Mouse (Mus musculus) MEL (cell line): ENCODE measurements around the gene Gm11938.

ENCODE experiments used
- CTCF ChIP-seq, 3 experiments: IDR thresholded peaks in 2 of 3; conservative IDR thresholded peaks in 1 of 3; 2 replicates each; pipeline ENCODE4 v1.5.1; 2011 to 2012; ENCODE audit warnings: low read length in 3 of 3, low read depth in 2 of 3, mild to moderate bottlenecking in 2 of 3, improper control_type of control experiment in 1 of 3, inconsistent platforms in 1 of 3, mixed read lengths in 1 of 3, moderate library complexity in 1 of 3; ENCODE audit not compliant: control insufficient read depth in 1 of 3, insufficient read depth in 1 of 3, poor library complexity in 1 of 3, severe bottlenecking in 1 of 3
- ELF1 ChIP-seq: IDR thresholded peaks from 2 replicates; pipeline ENCODE4 v1.6.1; 2014; ENCODE audit warnings: low read depth, mild to moderate bottlenecking, inconsistent platforms, low read length, improper control_type of control experiment, moderate library complexity
- EP300 ChIP-seq, 2 experiments: IDR thresholded peaks; 2 replicates each; pipeline ENCODE4 v1.6.1; 2011; ENCODE audit warnings: improper control_type of control experiment in 2 of 2, low read length in 2 of 2, low read depth in 1 of 2, mild to moderate bottlenecking in 1 of 2
- MAX ChIP-seq: IDR thresholded peaks from 2 replicates; pipeline ENCODE4 v1.6.1; 2011; ENCODE audit warnings: low read length, improper control_type of control experiment
- MXI1 ChIP-seq: IDR thresholded peaks from 2 replicates; pipeline ENCODE4 v1.6.1; 2011; ENCODE audit warnings: mild to moderate bottlenecking, low read depth, low read length, improper control_type of control experiment
- MYC ChIP-seq: IDR thresholded peaks from 2 replicates; pipeline ENCODE4 v1.6.1; 2011; ENCODE audit warnings: low read depth, mild to moderate bottlenecking, low read length, improper control_type of control experiment, moderate library complexity
- POLR2A ChIP-seq, 2 experiments: IDR thresholded peaks; 2 replicates each; pipeline ENCODE4 v1.6.1; 2011 to 2012; ENCODE audit warnings: low read length in 2 of 2, mild to moderate bottlenecking in 2 of 2, control low read depth in 1 of 2, improper control_type of control experiment in 1 of 2, low read depth in 1 of 2, moderate library complexity in 1 of 2; ENCODE audit not compliant: control insufficient read depth in 1 of 2, insufficient read depth in 1 of 2, poor library complexity in 1 of 2
- POLR2AphosphoS2 ChIP-seq: IDR thresholded peaks from 2 replicates; pipeline ENCODE4 v1.6.1; 2011; ENCODE audit warnings: low read length, improper control_type of control experiment
- SMC3 ChIP-seq: IDR thresholded peaks from 2 replicates; pipeline ENCODE4 v1.6.1; 2011; ENCODE audit warnings: low read depth, low read length, improper control_type of control experiment
- TBP ChIP-seq: IDR thresholded peaks from 2 replicates; pipeline ENCODE4 v1.8.0; 2011; ENCODE audit warnings: low read depth, low read length, improper control_type of control experiment
- ZKSCAN1 ChIP-seq: IDR thresholded peaks from 2 replicates; pipeline ENCODE4 v1.6.1; 2012; ENCODE audit warnings: low read depth, mild to moderate bottlenecking, inconsistent platforms, low read length, improper control_type of control experiment, moderate library complexity

- no peak for TF ChIP-seq POLR2A (IDR thresholded peaks at IDR 0.05; ENCODE audit: control insufficient read depth in 1 of 2, insufficient read depth in 1 of 2, low read depth in 1 of 2, low read length in 2 of 2, poor library complexity in 1 of 2)
- TF ChIP-seq TBP, result no peak
- TF ChIP-seq SMC3, result no peak
- TF ChIP-seq MXI1, result no peak
- TF ChIP-seq MYC, result no peak
- TF ChIP-seq ELF1, result no peak
- TF ChIP-seq CTCF (IDR thresholded peaks at IDR 0.05 in 2 of 3, conservative IDR thresholded peaks at IDR 0.05 in 1 of 3; ENCODE audit: control insufficient read depth in 1 of 3, insufficient read depth in 1 of 3, low read depth in 2 of 3, low read length in 3 of 3, poor library complexity in 1 of 3, severe bottlenecking in 1 of 3), result no peak
- TF ChIP-seq ZKSCAN1, result no peak
- no peak for TF ChIP-seq MAX
- no peak for TF ChIP-seq POLR2AphosphoS2
- TF ChIP-seq EP300 (IDR thresholded peaks at IDR 0.05; ENCODE audit: low read depth in 1 of 2, low read length in 2 of 2), result no peak
These were observed 46.4 kb downstream of the Gm11938 start, which contains the start of gene Krtap3-2 for GRCm38 (mm10) chr11:99556753-99557152.
